Mouse (Mus musculus): Measurements from ENCODE around the gene Lyrm4. TPM values are rescaled to one million over a fixed set of nuclear protein-coding genes. Genes with fewer than 3 reads are reported as not detected.

The Lyrm4 gene
- polyA plus RNA-seq, 1 experiment from 2014 or later = 24.5 TPM

GRCm38 (mm10) chr13:35937991-35938390 is 179.3 kb downstream of the Lyrm4 start:
- WGBS = 85% methylated on average over 2 of the region's 2 CpGs
- H3K27me3 ChIP-seq (ENCODE audit: insufficient read depth, poor library complexity, severe bottlenecking) = no peaks in the 10 kb centered on the region
- H3K4me3 ChIP-seq = no peak overlapping the region
- no peak for DNase-seq (ENCODE audit: low spot score)
- H3K36me3 ChIP-seq = no peaks in the 10 kb centered on the region
- no peaks in the 10 kb centered on the region for H3K4me1 ChIP-seq
- no peak overlapping the region for H3K27ac ChIP-seq
- H3K9me3 ChIP-seq = no peaks in the 10 kb centered on the region

Other genes with a start within 250 kb of the Lyrm4 start
- 16.6 and 21.9 TPM in 2 replicates for gene Rpp40, start 211.2 kb downstream of the Lyrm4 start, polyA plus RNA-seq (2016; fragmentation: Nextera tagmentation; extraction: Ambion mirVana)
- gene Ppp1r3g, start 158.7 kb downstream of the Lyrm4 start, polyA plus RNA-seq (2016; fragmentation: Nextera tagmentation; extraction: Ambion mirVana) = 6.2 and 7.6 TPM in 2 replicates
- gene Fars2, start 114 bp downstream of the Lyrm4 start, polyA plus RNA-seq (2016; fragmentation: Nextera tagmentation; extraction: Ambion mirVana) = 35.8 and 46.4 TPM in 2 replicates